Mouse (Mus musculus): ENCODE measurements around the gene Fam198b.

DNA sequence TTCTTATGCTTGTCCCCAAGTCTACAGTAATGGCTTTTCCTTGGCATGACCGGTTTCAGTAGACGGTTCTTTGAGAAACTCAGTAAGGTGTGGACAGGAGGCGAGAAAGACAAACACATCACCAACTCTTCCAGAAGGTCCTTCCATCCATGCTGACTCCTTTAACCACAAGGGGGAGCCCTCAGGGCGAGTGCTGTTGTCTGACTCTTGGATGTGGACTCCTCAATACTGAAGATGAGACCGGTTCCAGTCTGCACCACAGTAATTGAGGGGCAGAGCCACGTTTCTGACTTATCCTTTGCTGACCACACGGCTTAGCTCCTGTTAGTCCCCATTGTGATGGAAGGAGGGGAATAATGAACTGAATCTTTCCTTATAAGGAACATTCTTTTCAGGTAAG lies 1.2 kb upstream of the Fam198b start:
- TF ChIP-seq POLR2A (IDR thresholded peaks at IDR 0.05; ENCODE audit: control insufficient read depth, extremely low read depth, insufficient read depth, low read length, poor library complexity) (no peak), CTCF (IDR thresholded peaks at IDR 0.05; ENCODE audit: borderline replicate concordance, control insufficient read depth, extremely low read depth, insufficient read depth, low read length, poor library complexity) (no peak)

All from thymus, adult 2 months (tissue).